Mouse (Mus musculus): ENCODE measurements at regions not wholly inside any gene's neighbourhood (a gene's known extent, or its start where the extent isn't known, plus 50 kb on each side); places are given as distances from the start of the nearest gene placed in this dataset.

DNA sequence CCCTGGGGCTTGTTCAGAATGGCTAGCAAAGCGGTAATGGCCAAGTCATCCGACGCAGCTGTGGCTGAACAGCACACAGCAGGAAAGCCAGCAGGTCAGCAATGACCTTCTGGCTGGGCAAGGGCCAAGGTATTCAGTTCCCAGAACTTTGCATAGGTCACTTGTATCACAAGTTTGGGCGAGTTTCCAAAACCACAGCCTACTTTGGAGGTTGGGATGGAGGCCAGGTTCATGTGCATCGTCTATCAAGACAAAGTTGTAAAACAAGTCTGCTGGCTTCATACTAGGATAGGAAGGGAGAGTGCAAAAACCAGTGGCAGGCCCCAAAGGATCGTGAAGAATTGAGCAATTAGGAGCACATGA, 639.8 kb upstream of the Vstm2b start:
- no peak for TF ChIP-seq CTCF (conservative IDR thresholded peaks at IDR 0.05; ENCODE audit: insufficient read depth, insufficient read length, low read depth, low read length)
- no peak for TF ChIP-seq POLR2A (IDR thresholded peaks at IDR 0.05; ENCODE audit: low read depth, low read length)
